Mouse (Mus musculus): Measurements from ENCODE around the gene Olfr310. TPM values are rescaled to one million over a fixed set of nuclear protein-coding genes. Genes with fewer than 3 reads are reported as not detected.

The Olfr310 gene
- total RNA-seq (2021): not detected

DNA sequence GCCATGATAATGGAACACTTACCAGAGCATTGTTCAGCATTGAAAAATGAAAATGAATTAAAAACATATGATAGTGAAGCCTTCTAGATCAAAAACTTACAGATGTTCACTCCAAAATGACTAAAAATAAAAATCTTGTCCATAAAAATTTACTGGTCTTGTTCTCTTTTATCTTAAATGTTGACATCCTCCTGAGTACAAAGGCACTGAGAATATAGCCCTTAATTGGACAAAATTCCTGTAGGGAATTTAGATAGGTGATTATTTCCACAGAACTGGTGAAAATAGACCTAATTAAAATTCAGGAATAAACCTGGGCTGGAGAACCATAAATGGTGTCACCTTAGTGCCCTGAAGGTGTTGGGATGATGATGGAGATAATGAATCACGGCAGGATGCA lies at the start of gene Olfr310:
Gene Olfr310 (minus strand): TSS at position 101 of the 400 bp plus-strand sequence.
- no peak for DNase-seq (ENCODE audit: extremely low spot score in 1 of 2, low spot score in 1 of 2)

DNA sequence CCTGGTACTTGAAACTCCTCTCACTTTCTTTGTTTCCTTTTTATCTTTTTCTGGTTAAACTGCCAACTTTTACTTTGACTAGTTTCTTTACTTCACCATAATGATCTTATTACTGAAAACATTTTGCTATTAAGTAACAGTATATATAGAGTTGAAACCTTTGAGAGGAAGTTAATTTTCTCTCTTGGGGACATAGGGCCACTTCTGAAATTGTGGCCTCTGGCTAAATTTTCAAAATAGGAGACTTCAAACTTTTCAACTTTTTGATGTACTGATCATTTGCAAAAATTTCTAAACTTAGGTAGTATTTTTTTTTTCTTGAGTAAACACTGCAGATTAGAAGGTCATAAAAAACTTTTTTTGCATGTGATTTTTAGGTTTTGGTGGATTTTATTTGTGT lies 48.6 kb upstream of the Olfr310 start, which contains the start of gene Olfr308:
Gene Olfr308 (minus strand): TSS at position 101 of the 400 bp plus-strand sequence.
- DNase-seq (ENCODE audit: extremely low spot score in 1 of 2, low spot score in 1 of 2): no peak

DNA sequence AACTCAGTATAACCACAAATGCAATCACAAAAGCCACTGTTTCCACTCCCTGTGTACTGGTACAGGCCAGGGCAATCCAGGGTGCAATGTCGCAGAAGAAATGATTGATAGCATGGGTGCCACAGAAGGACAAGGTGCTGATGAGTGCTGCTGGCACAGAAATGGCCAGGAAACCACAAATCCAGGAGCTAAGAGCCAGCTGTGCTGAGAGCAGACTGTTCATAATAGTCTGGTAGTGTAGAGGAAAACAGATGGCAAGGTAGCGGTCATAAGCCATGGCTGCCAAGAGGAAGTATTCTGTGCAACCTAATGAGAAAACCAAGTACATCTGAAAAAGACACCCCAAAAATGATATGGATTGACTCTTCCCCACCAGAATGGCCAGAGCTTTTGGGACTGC lies 44.4 kb upstream of the Olfr310 start:
- no peak for DNase-seq (ENCODE audit: extremely low spot score in 1 of 2, low spot score in 1 of 2)

DNA sequence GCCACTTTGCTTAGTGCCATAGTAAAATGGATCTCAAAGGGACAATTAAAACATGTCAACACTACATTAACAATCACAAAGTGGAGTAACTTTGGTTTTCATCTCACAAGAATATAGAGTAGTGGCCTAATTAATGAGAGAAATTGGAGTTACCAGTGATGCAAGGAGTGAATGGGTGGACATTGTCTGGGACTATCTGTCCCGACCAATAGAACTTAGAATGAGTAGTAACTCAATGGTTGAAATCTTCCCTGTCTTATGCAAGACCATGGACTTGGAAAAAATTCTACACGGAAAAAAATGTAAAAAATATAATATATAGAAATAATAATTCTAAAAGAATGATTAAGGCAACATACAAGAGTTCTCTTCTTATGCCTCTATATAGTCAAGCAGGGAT lies 36.6 kb upstream of the Olfr310 start, which contains the start of gene Olfr309:
Gene Olfr309 (minus strand): TSS at position 101 of the 400 bp plus-strand sequence.
- no peak for DNase-seq (ENCODE audit: extremely low spot score in 1 of 2, low spot score in 1 of 2)

DNA sequence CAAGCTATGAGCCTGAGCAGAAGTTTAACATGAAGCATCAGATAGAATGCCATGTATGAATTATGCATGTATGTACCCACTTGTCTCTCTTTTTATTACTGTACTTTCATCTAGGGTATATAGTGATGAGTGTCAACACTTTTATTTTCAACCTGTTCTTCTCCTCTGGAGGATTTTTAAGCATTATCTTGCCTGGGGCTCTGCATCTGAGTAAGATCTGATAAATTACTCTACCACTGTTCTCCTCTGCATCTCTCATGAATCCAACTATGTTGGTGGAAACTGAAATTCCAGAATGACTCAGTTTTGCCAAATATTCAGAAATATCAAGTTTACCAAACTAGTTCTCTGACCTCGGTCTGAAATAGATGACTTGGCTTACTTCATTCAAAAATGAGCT lies 30.8 kb downstream of the Olfr310 start, which contains the start of gene Vmn2r76:
Gene Vmn2r76 (minus strand): TSS at position 101 of the 400 bp plus-strand sequence.
- no peak for DNase-seq (ENCODE audit: extremely low spot score in 1 of 2, low spot score in 1 of 2)

Small RNAs within 50 kb of the gene (microRNA-seq; reads per million reads assigned to microRNA genes)
- 0 reads per million in 2 experiments for gene Gm23192

Other genes with a start within 250 kb of the Olfr310 start
- gene Vmn2r75, start 105.4 kb downstream of the Olfr310 start, total RNA-seq (2021): not detected
- not detected for gene Vmn2r76, start 30.9 kb downstream of the Olfr310 start, total RNA-seq (2021)
- not detected for gene Olfr309, start 36.5 kb upstream of the Olfr310 start, total RNA-seq (2021)
- not detected for gene Olfr308, start 48.5 kb upstream of the Olfr310 start, total RNA-seq (2021)
- gene Olfr307, start 60.4 kb upstream of the Olfr310 start, total RNA-seq (2021): not detected
- gene Olfr305, start 89.8 kb upstream of the Olfr310 start, total RNA-seq (2021): not detected
- gene Olfr304, start 109.5 kb upstream of the Olfr310 start, total RNA-seq (2021): not detected
- gene Olfr303, start 120.6 kb upstream of the Olfr310 start, total RNA-seq (2021): not detected
- not detected for gene Olfr301, start 126.7 kb upstream of the Olfr310 start, total RNA-seq (2021)
- gene Olfr299, start 182.7 kb upstream of the Olfr310 start, total RNA-seq (2021): not detected
- not detected for gene Olfr298, start 215.3 kb upstream of the Olfr310 start, total RNA-seq (2021)
- not detected for gene Olfr297, start 242.8 kb upstream of the Olfr310 start, total RNA-seq (2021)

All from layer of hippocampus, postnatal 25 days (tissue).